Mouse (Mus musculus): Measurements from ENCODE around the gene H2al1k.
"Not testable (repeated sequence)": the region's sequence is repeated elsewhere in the genome, so short reads cannot be mapped to it uniquely, and the experiment has no call there.

DNA sequence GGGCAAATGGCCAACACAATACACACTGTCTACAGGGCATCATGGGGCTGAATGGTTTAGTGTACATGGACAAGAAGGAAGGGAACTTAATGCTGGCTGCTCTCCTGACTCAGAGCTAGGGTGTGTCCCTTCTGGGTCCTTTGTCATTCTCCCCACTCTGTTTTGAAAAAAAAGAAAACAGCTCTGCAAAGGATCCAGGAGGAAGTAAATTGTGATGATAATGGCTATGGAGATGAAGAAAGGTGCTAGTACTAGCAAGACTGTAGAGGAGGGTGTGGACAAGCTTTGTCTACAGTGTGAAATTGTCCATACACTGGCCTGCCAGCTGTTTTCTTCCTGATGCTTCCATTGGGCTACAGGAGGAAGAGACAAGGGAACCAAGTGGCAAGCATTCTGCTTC, 25.5 kb downstream of the H2al1k start:
- TF ChIP-seq GATA1, TAL1 (IDR thresholded peaks at IDR 0.05; ENCODE audit: low read length): not testable (repeated sequence)

Data from erythroblast, embryonic 14.5 days (primary cell).